Mouse (Mus musculus): ENCODE data around the gene 2310034G01Rik. TPM values are rescaled to one million over a fixed set of nuclear protein-coding genes. Genes with fewer than 3 reads are reported as not detected.

The 2310034G01Rik gene
- polyA plus RNA-seq, 2 experiments from 2014 or later: 0.23 TPM; not detected in 1

GRCm38 (mm10) chr19:46357344-46358280 lies 7.5 kb upstream of the 2310034G01Rik start:
- no peak for ATAC-seq

- peak; percentile 95 for ATAC-seq
Measured at GRCm38 (mm10) chr19:46356701-46357138, 6.6 kb upstream of the 2310034G01Rik start.

GRCm38 (mm10) chr19:46349550-46349949 lies 552 bp downstream of the 2310034G01Rik start:
- ATAC-seq: no peak

GRCm38 (mm10) chr19:46348761-46349458 lies 1.2 kb downstream of the 2310034G01Rik start:
- ATAC-seq: peak; percentile 88

- no peak for ATAC-seq
Measured at GRCm38 (mm10) chr19:46347936-46348668, 2.0 kb downstream of the 2310034G01Rik start.

GRCm38 (mm10) chr19:46347146-46347545 lies 3.0 kb downstream of the 2310034G01Rik start:
- no peak for ATAC-seq

GRCm38 (mm10) chr19:46344710-46345419 lies 5.2 kb downstream of the 2310034G01Rik start:
- ATAC-seq: no peak

- ATAC-seq: no peak
Measured at GRCm38 (mm10) chr19:46339287-46339971, 10.7 kb downstream of the 2310034G01Rik start.

GRCm38 (mm10) chr19:46338942-46339286 lies 11.2 kb downstream of the 2310034G01Rik start:
- no peak for ATAC-seq

- ATAC-seq: peak; percentile 98
Measured at GRCm38 (mm10) chr19:46338331-46338936, 11.7 kb downstream of the 2310034G01Rik start, which contains the start of gene Cuedc2. Gene Cuedc2 (minus strand): TSS chr19:46338702.

GRCm38 (mm10) chr19:46337719-46338330 lies 12.3 kb downstream of the 2310034G01Rik start:
- no peak for ATAC-seq

GRCm38 (mm10) chr19:46333906-46334305 lies 16.2 kb downstream of the 2310034G01Rik start:
- ATAC-seq: no peak

GRCm38 (mm10) chr19:46332721-46333339 lies 17.3 kb downstream of the 2310034G01Rik start:
- ATAC-seq: no peak

GRCm38 (mm10) chr19:46331936-46332335 lies 18.2 kb downstream of the 2310034G01Rik start:
- no peak for ATAC-seq

- ATAC-seq: no peak
Measured at GRCm38 (mm10) chr19:46331326-46331725, 18.8 kb downstream of the 2310034G01Rik start.

- no peak for ATAC-seq
Measured at GRCm38 (mm10) chr19:46330696-46331095, 19.4 kb downstream of the 2310034G01Rik start.

- ATAC-seq: no peak
Measured at GRCm38 (mm10) chr19:46329951-46330350, 20.2 kb downstream of the 2310034G01Rik start.

GRCm38 (mm10) chr19:46329031-46329641 lies 21.0 kb downstream of the 2310034G01Rik start:
- ATAC-seq: peak; percentile 9
